Mouse (Mus musculus): Measurements from ENCODE around the gene Rpl6.
"Not testable (repeated sequence)": the region's sequence is repeated elsewhere in the genome, so short reads cannot be mapped to it uniquely, and the experiment has no call there.

Gene Rpl6

GRCm38 (mm10) chr5:121225854-121226253, 21.6 kb downstream of the Rpl6 start:
- DNase-seq (ENCODE audit: low spot score): no peak

GRCm38 (mm10) chr5:121226406-121226805, 22.1 kb downstream of the Rpl6 start:
- no peak for DNase-seq (ENCODE audit: low spot score)

GRCm38 (mm10) chr5:121226845-121227244, 22.6 kb downstream of the Rpl6 start:
- DNase-seq (ENCODE audit: low spot score): no peak

- DNase-seq (ENCODE audit: low spot score): not testable (repeated sequence)
Measured at GRCm38 (mm10) chr5:121227330-121227729, 23.0 kb downstream of the Rpl6 start.

GRCm38 (mm10) chr5:121229182-121229581, 24.9 kb downstream of the Rpl6 start:
- no peak for DNase-seq (ENCODE audit: low spot score)

GRCm38 (mm10) chr5:121230811-121231210, 26.5 kb downstream of the Rpl6 start:
- DNase-seq (ENCODE audit: low spot score): no peak

- no peak for DNase-seq (ENCODE audit: low spot score)
Measured at GRCm38 (mm10) chr5:121232789-121233188, 28.5 kb downstream of the Rpl6 start.

- DNase-seq (ENCODE audit: low spot score): no peak
Measured at GRCm38 (mm10) chr5:121233726-121234125, 29.4 kb downstream of the Rpl6 start.

GRCm38 (mm10) chr5:121236171-121236570, 31.9 kb downstream of the Rpl6 start:
- DNase-seq (ENCODE audit: low spot score): no peak

GRCm38 (mm10) chr5:121238208-121238607, 33.9 kb downstream of the Rpl6 start:
- no peak for DNase-seq (ENCODE audit: low spot score)

- DNase-seq (ENCODE audit: low spot score): no peak
Measured at GRCm38 (mm10) chr5:121239846-121240245, 35.6 kb downstream of the Rpl6 start.

GRCm38 (mm10) chr5:121241182-121241581, 36.9 kb downstream of the Rpl6 start:
- DNase-seq (ENCODE audit: low spot score): no peak

GRCm38 (mm10) chr5:121242261-121242660, 38.0 kb downstream of the Rpl6 start:
- no peak for DNase-seq (ENCODE audit: low spot score)

GRCm38 (mm10) chr5:121242701-121243100, 38.4 kb downstream of the Rpl6 start:
- no peak for DNase-seq (ENCODE audit: low spot score)

GRCm38 (mm10) chr5:121243676-121244364, 39.5 kb downstream of the Rpl6 start:
- DNase-seq (ENCODE audit: low spot score): no peak

- no peak for DNase-seq (ENCODE audit: low spot score)
Measured at GRCm38 (mm10) chr5:121244365-121244731, 40.1 kb downstream of the Rpl6 start.

- no peak for DNase-seq (ENCODE audit: low spot score)
Measured at GRCm38 (mm10) chr5:121245201-121245600, 40.9 kb downstream of the Rpl6 start.

GRCm38 (mm10) chr5:121248766-121249394, 44.6 kb downstream of the Rpl6 start:
- no peak for DNase-seq (ENCODE audit: low spot score)

- DNase-seq (ENCODE audit: low spot score): no peak
Measured at GRCm38 (mm10) chr5:121249693-121250092, 45.4 kb downstream of the Rpl6 start.

- no peak for DNase-seq (ENCODE audit: low spot score)
Measured at GRCm38 (mm10) chr5:121251813-121252212, 47.5 kb downstream of the Rpl6 start.

GRCm38 (mm10) chr5:121253816-121254497, 49.7 kb downstream of the Rpl6 start:
- no peak for DNase-seq (ENCODE audit: low spot score)

- DNase-seq (ENCODE audit: low spot score): no peak
Measured at GRCm38 (mm10) chr5:121254977-121255376, 50.7 kb downstream of the Rpl6 start.

All from urinary bladder, postnatal 25 days (tissue).